Mouse (Mus musculus): ENCODE measurements at regions not wholly inside any gene's neighbourhood (a gene's known extent, or its start where the extent isn't known, plus 50 kb on each side); places are given as distances from the start of the nearest gene placed in this dataset.

- no peak for TF ChIP-seq POLR2A (IDR thresholded peaks at IDR 0.05; ENCODE audit: insufficient read length, low read depth)
- no peak for TF ChIP-seq CEBPB (IDR thresholded peaks at IDR 0.05; ENCODE audit: insufficient read depth, poor library complexity, severe bottlenecking)
- no peak for TF ChIP-seq MYOG (IDR thresholded peaks at IDR 0.05; ENCODE audit: control insufficient read depth in 1 of 3, insufficient read depth in 1 of 3, insufficient read length in 2 of 3, low read depth in 2 of 3)
- TF ChIP-seq POLR2AphosphoS2 (IDR thresholded peaks at IDR 0.05; ENCODE audit: insufficient read length, low read depth), result no peak
- TF ChIP-seq E2F4 (IDR thresholded peaks at IDR 0.05; ENCODE audit: insufficient read depth), result no peak
- TF ChIP-seq REST (IDR thresholded peaks at IDR 0.05; ENCODE audit: insufficient read depth, insufficient read length), result no peak
- no peak for TF ChIP-seq MAX (IDR thresholded peaks at IDR 0.05; ENCODE audit: low read depth)
Measured at GRCm38 (mm10) chr13:110735511-110735910, 340.7 kb downstream of the Plk2 start.

Measured in myocyte (in vitro differentiated cells).